In the genomic region with DNA sequence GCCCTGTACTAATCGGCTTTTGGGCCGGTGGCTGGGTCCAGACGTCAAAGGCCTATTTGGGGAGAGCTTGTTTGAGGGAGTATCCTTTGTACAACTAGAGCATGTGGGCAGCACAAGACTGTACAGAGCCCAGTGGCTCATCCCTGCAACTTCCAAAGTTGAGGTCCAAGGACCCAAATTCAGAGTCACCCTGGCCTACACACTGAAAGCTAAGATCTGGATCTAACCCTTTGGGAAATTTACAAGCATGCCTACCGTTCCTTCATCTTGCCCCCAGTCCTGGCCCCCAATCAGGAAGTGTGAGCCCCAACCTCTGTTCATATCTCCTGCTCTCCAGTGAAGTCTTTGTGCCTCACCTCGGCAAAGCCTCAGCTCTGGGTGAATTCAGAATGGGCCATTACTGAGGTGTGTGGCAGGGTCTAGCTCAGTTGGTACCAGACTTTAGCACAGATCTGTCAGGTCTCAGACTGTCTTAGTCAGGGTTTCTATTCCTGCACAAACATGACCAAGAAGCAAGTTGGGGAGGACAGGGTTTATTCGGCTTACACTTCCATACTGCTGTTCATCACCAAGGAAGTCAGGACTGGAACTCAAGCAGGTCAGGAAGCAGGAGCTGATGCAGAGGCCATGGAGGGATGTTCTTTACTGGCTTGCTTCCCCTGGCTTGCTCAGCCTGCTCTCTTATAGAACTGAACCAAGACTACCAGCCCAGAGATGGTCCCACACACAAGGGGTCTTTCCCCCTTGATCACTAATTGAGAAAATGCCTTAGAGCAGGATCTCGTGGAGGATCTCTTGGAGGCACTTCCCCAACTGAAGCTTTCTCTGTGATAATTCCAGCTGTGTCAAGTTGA, we compare ENCODE assay signal across 8 mouse cellular contexts. TPM values are rescaled to one million over a fixed set of nuclear protein-coding genes. Genes with fewer than 3 reads are reported as not detected.
DNase-seq lines count a peak whose midpoint lies in the region; ATAC-seq and TF ChIP-seq lines count a peak whose summit lies in the region.
"Not testable (repeated sequence)": the region's sequence is repeated elsewhere in the genome, so short reads cannot be mapped to it uniquely, and the experiment has no call there.

No protein-coding gene starts in this region.

- peak; percentile 44; the same call in 1 of the 2 replicates for ATAC-seq in embryonic facial prominence, embryonic 15.5 days (ENCODE audit: insufficient number of reproducible peaks, low FRiP score, low TSS enrichment, low read depth)
- ATAC-seq in heart, embryonic 12.5 days (ENCODE audit: insufficient number of reproducible peaks, low FRiP score) = peak; percentile 51
- peak; percentile 37 for ATAC-seq in intestine, embryonic 15.5 days
- not testable (repeated sequence) for ATAC-seq in limb, embryonic 11.5 days (ENCODE audit: insufficient number of reproducible peaks, low FRiP score, low TSS enrichment, low read depth)

- peak; percentile 81 for DNase-seq in 3T3-L1 (ENCODE audit: low read depth, low spot score)
- DNase-seq in limb, embryonic 11.5 days (ENCODE audit: low spot score) = peak; percentile 47

- H3K4me3 ChIP-seq in bone marrow, adult 2 months (replicated peaks; ENCODE audit: control insufficient read depth, low read depth, low read length); embryonic facial prominence, embryonic 15.5 days (replicated peaks); intestine, embryonic 15.5 days (replicated peaks); limb, embryonic 11.5 days (ENCODE audit: low read depth, low read length); olfactory bulb, adult 2 months (ENCODE audit: insufficient read depth, low read depth, low read length): not testable (repeated sequence)
- peak overlapping the region; percentile 4; the same call in 1 of the 2 replicates for H3K4me3 ChIP-seq in heart, embryonic 12.5 days
- H3K4me3 ChIP-seq in megakaryocyte, embryonic 14.5 days (replicated peaks) = peak overlapping the region; percentile 82

- WGBS in bone marrow, adult 2 months = 28% methylated on average over 7 of the region's 7 CpGs
- WGBS in embryonic facial prominence, embryonic 15.5 days = 17% methylated on average over 7 of the region's 7 CpGs
- WGBS in heart, embryonic 12.5 days = 19% methylated on average over 7 of the region's 7 CpGs
- WGBS in intestine, embryonic 15.5 days = 15% methylated on average over 7 of the region's 7 CpGs
- 46% methylated on average over 7 of the region's 7 CpGs for WGBS in limb, embryonic 11.5 days
- 5% methylated on average over 7 of the region's 7 CpGs for WGBS in olfactory bulb, adult 2 months

- not testable (repeated sequence) for H3K4me1 ChIP-seq in bone marrow, adult 2 months (ENCODE audit: control insufficient read depth, insufficient read depth, low read length); limb, embryonic 11.5 days (ENCODE audit: control insufficient read depth, insufficient read depth, low read length); olfactory bulb, adult 2 months (ENCODE audit: control insufficient read depth, insufficient read depth, low read length)
- H3K4me1 ChIP-seq in embryonic facial prominence, embryonic 15.5 days = peaks cover 32% of the 10 kb centered on the region
- peaks cover 24% of the 10 kb centered on the region for H3K4me1 ChIP-seq in heart, embryonic 12.5 days (replicated peaks)
- peaks cover 21% of the 10 kb centered on the region for H3K4me1 ChIP-seq in intestine, embryonic 15.5 days (replicated peaks)
- H3K4me1 ChIP-seq in megakaryocyte, embryonic 14.5 days = peaks cover 56% of the 10 kb centered on the region

- H3K27me3 ChIP-seq in embryonic facial prominence, embryonic 15.5 days; heart, embryonic 12.5 days (replicated peaks); intestine, embryonic 15.5 days (replicated peaks); limb, embryonic 11.5 days (ENCODE audit: control insufficient read depth, insufficient read depth, low read length); megakaryocyte, embryonic 14.5 days (replicated peaks): not testable (repeated sequence)

- H3K36me3 ChIP-seq in embryonic facial prominence, embryonic 15.5 days = peaks cover 38% of the 10 kb centered on the region
- H3K36me3 ChIP-seq in heart, embryonic 12.5 days = peaks cover 41% of the 10 kb centered on the region
- H3K36me3 ChIP-seq in intestine, embryonic 15.5 days = peaks cover 20% of the 10 kb centered on the region
- H3K36me3 ChIP-seq in limb, embryonic 11.5 days (ENCODE audit: control insufficient read depth, insufficient read depth, low read length) = peaks cover 17% of the 10 kb centered on the region
- peaks cover 46% of the 10 kb centered on the region for H3K36me3 ChIP-seq in megakaryocyte, embryonic 14.5 days (replicated peaks; ENCODE audit: low read length)

- not testable (repeated sequence) for TF ChIP-seq CTCF in bone marrow, adult 2 months (IDR thresholded peaks at IDR 0.05; ENCODE audit: control insufficient read depth, insufficient read depth, low read length); olfactory bulb, adult 2 months (IDR thresholded peaks at IDR 0.05; ENCODE audit: insufficient read depth, low read depth, low read length)

- TF ChIP-seq POLR2A in bone marrow, adult 2 months (IDR thresholded peaks at IDR 0.05; ENCODE audit: borderline replicate concordance, control insufficient read depth, low read depth, low read length) = not testable (repeated sequence)
- TF ChIP-seq POLR2A in olfactory bulb, adult 2 months (IDR thresholded peaks at IDR 0.05; ENCODE audit: insufficient read depth, low read depth, low read length) = 0 out of 2 replicates have a peak, but pooled peaks have one; percentile 19

- H3K9ac ChIP-seq in embryonic facial prominence, embryonic 15.5 days; intestine, embryonic 15.5 days; limb, embryonic 11.5 days (ENCODE audit: low read length): not testable (repeated sequence)
- peak overlapping the region; percentile 46; the same call in 1 of the 2 replicates for H3K9ac ChIP-seq in heart, embryonic 12.5 days

- not testable (repeated sequence) for H3K4me2 ChIP-seq in embryonic facial prominence, embryonic 15.5 days (replicated peaks); intestine, embryonic 15.5 days (replicated peaks); limb, embryonic 11.5 days (ENCODE audit: low read depth, severe bottlenecking)
- H3K4me2 ChIP-seq in heart, embryonic 12.5 days = peak overlapping the region; percentile 29

- not testable (repeated sequence) for H3K9me3 ChIP-seq in embryonic facial prominence, embryonic 15.5 days (replicated peaks); heart, embryonic 12.5 days (replicated peaks); intestine, embryonic 15.5 days; limb, embryonic 11.5 days (ENCODE audit: control insufficient read depth, low read length); megakaryocyte, embryonic 14.5 days

- peak overlapping the region; percentile 68 for H3K27ac ChIP-seq in bone marrow, adult 2 months (ENCODE audit: control insufficient read depth, insufficient read depth, low read depth, low read length, poor library complexity)
- H3K27ac ChIP-seq in embryonic facial prominence, embryonic 15.5 days (replicated peaks) = peak overlapping the region; percentile 79
- peak overlapping the region; percentile 84 for H3K27ac ChIP-seq in heart, embryonic 12.5 days (ENCODE audit: poor library complexity, severe bottlenecking)
- peak overlapping the region; percentile 64 for H3K27ac ChIP-seq in intestine, embryonic 15.5 days
- H3K27ac ChIP-seq in limb, embryonic 11.5 days (replicated peaks; ENCODE audit: low read depth, low read length) = not testable (repeated sequence)
- peak overlapping the region; percentile 57; the same call in 1 of the 2 replicates for H3K27ac ChIP-seq in olfactory bulb, adult 2 months (ENCODE audit: insufficient read depth, low read depth, low read length)

RNA-seq across cellular contexts. Expression of a gene that starts 22.9 kb away (rescaled TPM):
- polyA plus RNA-seq in bone marrow, adult 2 months (2011; ENCODE audit: insufficient read depth, insufficient read length, low replicate concordance, missing spikeins) = 26.8 and 38.8 TPM in 2 replicates
- polyA plus RNA-seq in embryonic facial prominence, embryonic 15.5 days (2015; fragmentation: Nextera tagmentation; extraction: Ambion mirVana) = 81.4 and 81.8 TPM in 2 replicates
- 68.1 and 68.9 TPM in 2 replicates for polyA plus RNA-seq in heart, embryonic 12.5 days (2016; fragmentation: Nextera tagmentation; extraction: Ambion mirVana)
- 60.6 and 60.9 TPM in 2 replicates for polyA plus RNA-seq in intestine, embryonic 15.5 days (2015; fragmentation: Nextera tagmentation; extraction: Ambion mirVana)
- polyA plus RNA-seq in limb, embryonic 11.5 days (2014; fragmentation: Nextera tagmentation; extraction: Ambion mirVana) = 65.8 and 66.6 TPM in 2 replicates
- 30.0 and 71.8 TPM in 2 replicates for polyA plus RNA-seq in megakaryocyte, embryonic 14.5 days (2012; ENCODE audit: insufficient read depth, low replicate concordance)
- polyA plus RNA-seq in olfactory bulb, adult 2 months (2012; ENCODE audit: insufficient read depth, insufficient read length, low replicate concordance, missing spikeins) = not detected in 2 replicates

RNA-seq across cellular contexts. Expression of a gene that starts 53.4 kb away (rescaled TPM):
- polyA plus RNA-seq in bone marrow, adult 2 months (2011; ENCODE audit: insufficient read depth, insufficient read length, low replicate concordance, missing spikeins) = 10.5 and 13.4 TPM in 2 replicates
- 52.5 and 53.5 TPM in 2 replicates for polyA plus RNA-seq in embryonic facial prominence, embryonic 15.5 days (2015; fragmentation: Nextera tagmentation; extraction: Ambion mirVana)
- polyA plus RNA-seq in heart, embryonic 12.5 days (2016; fragmentation: Nextera tagmentation; extraction: Ambion mirVana) = 24.3 and 27.7 TPM in 2 replicates
- 20.7 and 21.7 TPM in 2 replicates for polyA plus RNA-seq in intestine, embryonic 15.5 days (2015; fragmentation: Nextera tagmentation; extraction: Ambion mirVana)
- 3.0 and 9.7 TPM in 2 replicates for polyA plus RNA-seq in limb, embryonic 11.5 days (2014; fragmentation: Nextera tagmentation; extraction: Ambion mirVana)
- polyA plus RNA-seq in megakaryocyte, embryonic 14.5 days (2012; ENCODE audit: insufficient read depth, low replicate concordance) = 1.3 and 7.9 TPM in 2 replicates
- not detected in 2 replicates for polyA plus RNA-seq in olfactory bulb, adult 2 months (2012; ENCODE audit: insufficient read depth, insufficient read length, low replicate concordance, missing spikeins)
